8 mouse cellular contexts compared by ENCODE assay signal in genomic region chr15:85735063-85735835, GRCm38 (mm10). TPM values are rescaled to one million over a fixed set of nuclear protein-coding genes. Genes with fewer than 3 reads are reported as not detected.
DNase-seq lines count a peak whose midpoint lies in the region; ATAC-seq and TF ChIP-seq lines count a peak whose summit lies in the region.

No protein-coding gene starts in this region.

- H3K4me2 ChIP-seq in embryonic facial prominence, embryonic 15.5 days (replicated peaks), result peak overlapping the region; percentile 91
- peak overlapping the region; percentile 92 for H3K4me2 ChIP-seq in limb, embryonic 15.5 days
- peak overlapping the region; percentile 63 for H3K4me2 ChIP-seq in midbrain, postnatal 0 days (ENCODE audit: low read depth, low read length, poor library complexity, severe bottlenecking)

- WGBS in embryonic facial prominence, embryonic 15.5 days, result under 1% methylated on average over 78 of the region's 78 CpGs
- under 1% methylated on average over 61 of the region's 78 CpGs for WGBS in limb, embryonic 15.5 days
- WGBS in midbrain, postnatal 0 days, result under 1% methylated on average over 63 of the region's 78 CpGs

- peaks cover 55% of the 10 kb centered on the region for H3K27me3 ChIP-seq in embryonic facial prominence, embryonic 15.5 days
- H3K27me3 ChIP-seq in limb, embryonic 15.5 days, result peaks cover 60% of the 10 kb centered on the region
- peaks cover 55% of the 10 kb centered on the region for H3K27me3 ChIP-seq in midbrain, postnatal 0 days (ENCODE audit: insufficient read depth, low read length)

- peak overlapping the region; percentile 73 for H3K4me3 ChIP-seq in embryonic facial prominence, embryonic 15.5 days (replicated peaks)
- H3K4me3 ChIP-seq in limb, embryonic 15.5 days, result peak overlapping the region; percentile 75
- H3K4me3 ChIP-seq in midbrain, postnatal 0 days (ENCODE audit: low read depth, low read length), result peak overlapping the region; percentile 42

- H3K4me1 ChIP-seq in embryonic facial prominence, embryonic 15.5 days, result peaks cover 15% of the 10 kb centered on the region; the same call in 1 of the 2 replicates
- H3K4me1 ChIP-seq in limb, embryonic 15.5 days, result peaks cover 20% of the 10 kb centered on the region
- H3K4me1 ChIP-seq in midbrain, postnatal 0 days (ENCODE audit: insufficient read depth, low read length), result 0 out of 2 replicates have a peak, but pooled peaks cover 4% of the 10 kb centered on the region

- no peak overlapping the region for H3K27ac ChIP-seq in embryonic facial prominence, embryonic 15.5 days (replicated peaks)
- no peak overlapping the region for H3K27ac ChIP-seq in limb, embryonic 15.5 days
- H3K27ac ChIP-seq in midbrain, postnatal 0 days (ENCODE audit: low read depth, low read length), result peak overlapping the region; percentile 13; the same call in 1 of the 2 replicates

- DNase-seq in layer of hippocampus, adult 11-12 months (ENCODE audit: low spot score), result peak; percentile 77
- no peak for DNase-seq in layer of hippocampus, adult 9-10 months (ENCODE audit: low spot score)
- DNase-seq in heart, adult 9 months (ENCODE audit: low spot score in 2 of 2), result peak; percentile 95 to 96
- peak; percentile 98 for DNase-seq in kidney, adult 9 months
- DNase-seq in midbrain, postnatal 0 days (ENCODE audit: low spot score), result peak; percentile 77
- DNase-seq in spleen, postnatal 14 days (ENCODE audit: low spot score in 2 of 2), result peak; percentile 61 to 69

- peak; percentile 14; the same call in 1 of the 2 replicates for TF ChIP-seq CTCF in midbrain, postnatal 0 days (IDR thresholded peaks at IDR 0.05)

- no peaks in the 10 kb centered on the region for H3K9me3 ChIP-seq in embryonic facial prominence, embryonic 15.5 days (replicated peaks)
- no peaks in the 10 kb centered on the region for H3K9me3 ChIP-seq in limb, embryonic 15.5 days
- H3K9me3 ChIP-seq in midbrain, postnatal 0 days (ENCODE audit: low read length), result no peaks in the 10 kb centered on the region

- ATAC-seq in embryonic facial prominence, embryonic 15.5 days (ENCODE audit: insufficient number of reproducible peaks, low FRiP score, low TSS enrichment, low read depth), result peak; percentile 92
- peak; percentile 85 for ATAC-seq in limb, embryonic 15.5 days (ENCODE audit: insufficient number of reproducible peaks, low FRiP score, low TSS enrichment, low read depth)
- peak; percentile 90 for ATAC-seq in midbrain, postnatal 0 days (ENCODE audit: low FRiP score)

- H3K9ac ChIP-seq in embryonic facial prominence, embryonic 15.5 days, result peak overlapping the region; percentile 45
- peak overlapping the region; percentile 44 for H3K9ac ChIP-seq in limb, embryonic 15.5 days
- H3K9ac ChIP-seq in midbrain, postnatal 0 days (replicated peaks; ENCODE audit: low read length, poor library complexity, severe bottlenecking), result peak overlapping the region; percentile 37; the same call in 1 of the 2 replicates

- no peaks in the 10 kb centered on the region for H3K36me3 ChIP-seq in embryonic facial prominence, embryonic 15.5 days
- no peaks in the 10 kb centered on the region for H3K36me3 ChIP-seq in limb, embryonic 15.5 days
- no peaks in the 10 kb centered on the region for H3K36me3 ChIP-seq in midbrain, postnatal 0 days (ENCODE audit: insufficient read depth, low read length)

RNA-seq across cellular contexts. Expression of gene Ppara, which starts 0.5 kb away (rescaled TPM):
- polyA plus RNA-seq in embryonic facial prominence, embryonic 15.5 days (2015; fragmentation: Nextera tagmentation; extraction: Ambion mirVana), result 3.6 and 5.0 TPM in 2 replicates
- polyA plus RNA-seq in limb, embryonic 15.5 days (2015; fragmentation: Nextera tagmentation; extraction: Ambion mirVana), result 1.7 and 4.8 TPM in 2 replicates
- 1.6 TPM in 2 replicates for total RNA-seq in midbrain, postnatal 0 days (2014; rRNA removed)
- 0.86 and 2.8 TPM in 2 replicates for polyA plus RNA-seq in midbrain, postnatal 0 days (2015; fragmentation: Nextera tagmentation; extraction: Ambion mirVana)
